Mouse (Mus musculus) kidney, adult 2 months (tissue): ENCODE data around the gene Bloc1s1.

Source experiments
- CTCF ChIP-seq: fragments of 200-500 bp; conservative IDR thresholded peaks from 2 replicates; pipeline ENCODE4 v1.5.1; 2011; ENCODE audit warnings: low read depth, mild to moderate bottlenecking, control low read depth, low read length, moderate library complexity, mixed read lengths; ENCODE audit not compliant: insufficient read depth, insufficient read length
- POLR2A ChIP-seq: fragments of 200-500 bp; IDR thresholded peaks from one replicate; pipeline ENCODE4 v1.6.1; 2011; ENCODE audit warnings: low read depth, low read length, control low read depth

DNA sequence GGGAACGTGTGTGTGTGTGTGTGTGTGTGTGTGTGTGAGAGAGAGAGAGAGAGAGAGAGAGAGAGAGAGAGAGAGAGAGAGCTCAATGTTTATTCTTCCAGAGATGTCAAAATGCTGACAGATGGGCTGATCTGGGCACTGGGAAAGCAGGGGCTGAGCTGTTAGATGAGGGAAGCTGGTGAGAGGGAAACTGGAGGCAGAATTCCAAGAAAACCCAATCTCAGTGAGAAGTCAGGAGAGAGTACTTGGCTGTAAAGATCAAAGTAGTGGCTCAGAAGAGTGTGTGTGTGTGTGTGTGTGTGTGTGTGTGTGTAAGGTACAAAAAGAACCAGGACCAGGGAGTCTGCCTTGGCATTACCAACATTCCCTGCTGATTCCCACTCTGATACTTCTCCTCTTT lies 26.3 kb downstream of the Bloc1s1 start:
- TF ChIP-seq CTCF, result no peak
- no peak for TF ChIP-seq POLR2A
